Mouse (Mus musculus) thymus, postnatal 4 days (tissue): Measurements from ENCODE around the gene Slc48a1.

ENCODE experiments used
- DNase-seq: peaks from one replicate; pipeline ENCODE4 v3.0.0; 2021

Gene Slc48a1

DNA sequence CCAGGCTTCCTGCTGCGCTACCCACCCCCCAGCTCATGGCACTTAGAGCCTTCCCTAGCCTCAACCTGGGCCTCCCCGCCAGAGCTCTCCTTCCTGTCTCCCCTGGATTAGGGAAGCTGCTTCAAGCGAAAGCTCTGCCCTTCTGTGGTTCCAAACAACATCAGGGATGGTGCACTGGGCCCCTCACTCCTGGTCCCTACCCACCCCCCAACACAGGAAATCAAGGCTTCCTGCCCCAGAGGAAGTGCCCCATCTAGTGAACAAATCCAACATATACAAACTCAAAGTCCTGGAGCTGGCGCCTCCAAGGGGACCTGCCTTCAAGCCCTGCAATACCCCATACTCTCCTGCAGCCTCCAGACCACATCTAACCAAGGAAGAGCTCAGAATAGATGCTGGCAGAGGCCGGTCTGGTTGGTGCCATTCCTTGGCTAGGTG is 50.6 kb downstream of the Slc48a1 start:
- DNase-seq = peak; percentile 63

DNA sequence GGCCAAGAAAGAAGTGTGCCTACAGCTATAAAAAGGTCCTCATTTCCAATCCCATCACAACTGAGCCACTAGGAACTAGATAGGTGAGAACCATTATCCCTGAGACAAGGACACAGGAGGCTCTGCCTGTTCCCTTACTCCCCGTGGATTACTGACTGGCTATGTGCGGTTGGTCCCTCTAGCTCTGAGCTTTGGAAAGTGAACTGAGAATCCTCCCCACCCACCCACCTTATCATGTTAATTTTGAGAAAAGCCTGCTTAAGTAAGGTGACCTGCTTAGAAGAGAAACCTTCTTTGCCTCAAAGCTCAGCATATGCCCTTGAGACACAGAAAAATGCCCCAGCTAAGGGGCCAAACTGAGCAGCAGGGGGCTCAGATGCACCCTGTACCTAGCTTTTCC is 51.1 kb downstream of the Slc48a1 start:
- no peak for DNase-seq

DNA sequence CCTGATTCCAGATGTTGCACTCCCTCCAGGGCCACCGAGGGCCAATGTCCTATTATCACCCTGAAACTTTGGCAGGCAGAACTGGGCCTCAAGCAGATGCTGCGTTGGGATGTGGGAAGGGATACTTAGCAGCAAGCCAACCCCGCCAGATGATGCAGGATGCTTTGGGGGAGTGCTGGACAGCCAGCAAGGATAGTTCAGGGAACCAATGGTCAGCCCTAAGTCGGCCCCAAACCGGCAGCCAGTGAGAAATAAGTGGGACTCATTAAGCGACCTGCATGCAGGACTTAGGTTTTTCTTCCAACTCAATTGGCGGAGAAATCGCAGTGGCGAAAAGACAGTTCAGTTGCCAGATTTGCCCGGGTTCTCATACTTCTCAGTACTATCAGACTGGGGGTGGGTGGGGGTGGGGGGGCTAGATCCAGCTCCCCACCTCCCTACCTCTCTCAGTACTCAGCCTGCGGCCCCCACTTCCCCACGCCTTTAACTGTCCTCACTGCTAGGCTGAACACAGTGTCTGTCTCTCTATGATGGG is 52.0 kb downstream of the Slc48a1 start:
- peak; percentile 42 for DNase-seq

DNA sequence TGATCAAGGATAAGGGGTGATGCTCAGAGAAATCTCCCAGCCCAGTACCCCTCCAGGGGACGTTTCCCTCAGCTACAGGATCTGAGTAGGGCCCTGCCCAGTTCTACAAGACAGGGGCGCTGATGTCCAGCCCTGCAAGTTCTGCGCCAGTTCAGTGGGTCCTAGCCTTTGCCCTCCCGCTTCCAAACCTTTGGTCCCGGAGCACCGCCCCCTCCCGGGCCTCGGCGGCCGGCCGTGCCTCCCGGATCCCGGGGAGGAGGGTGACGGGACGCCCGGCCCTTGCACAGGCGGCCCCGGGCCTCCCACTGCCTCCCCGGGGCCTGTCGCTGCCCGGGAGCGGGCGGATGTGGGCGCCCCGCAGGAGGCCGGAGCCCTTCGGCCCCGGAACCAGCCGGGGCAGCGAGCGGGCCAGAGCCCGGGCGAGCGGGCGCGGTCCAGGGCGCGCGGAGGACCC is 52.5 kb downstream of the Slc48a1 start:
- DNase-seq = peak; percentile 71

DNA sequence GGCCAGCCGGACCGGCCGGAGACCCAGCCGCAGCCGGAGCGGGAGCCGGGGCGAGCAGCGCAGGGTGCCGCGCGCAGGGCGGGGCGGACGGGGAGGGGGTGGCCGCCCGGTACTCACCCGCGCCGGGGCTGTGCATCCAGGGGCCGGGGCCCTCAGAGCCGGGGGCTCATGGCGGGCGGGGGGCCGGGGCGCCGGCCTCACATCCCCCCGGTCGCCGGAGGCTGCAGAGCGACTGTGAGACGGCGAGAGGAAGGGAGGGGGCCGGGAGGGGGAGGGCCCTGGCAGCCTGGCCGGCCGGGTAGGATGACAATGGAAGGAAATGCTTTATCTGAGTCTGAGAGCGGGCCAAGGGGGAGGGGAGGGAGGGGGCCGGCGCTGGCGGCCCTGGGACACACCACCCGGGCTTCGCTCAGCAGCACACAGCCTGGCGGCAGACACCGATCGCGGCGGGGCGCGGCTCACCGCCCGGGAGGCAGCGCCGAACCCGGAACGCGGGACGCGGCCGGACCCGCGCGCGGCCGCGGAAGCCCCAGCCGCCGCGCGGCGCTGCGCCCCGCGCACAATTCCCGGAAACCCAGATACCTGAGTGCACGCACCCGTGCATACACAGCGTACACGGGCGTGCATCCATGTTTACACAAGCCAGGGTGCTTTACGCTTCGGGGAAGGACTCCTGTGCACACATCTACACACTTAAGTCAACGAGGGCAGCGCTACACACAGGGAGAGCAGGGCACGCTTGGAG is 53.1 kb downstream of the Slc48a1 start:
- peak; percentile 76 for DNase-seq

DNA sequence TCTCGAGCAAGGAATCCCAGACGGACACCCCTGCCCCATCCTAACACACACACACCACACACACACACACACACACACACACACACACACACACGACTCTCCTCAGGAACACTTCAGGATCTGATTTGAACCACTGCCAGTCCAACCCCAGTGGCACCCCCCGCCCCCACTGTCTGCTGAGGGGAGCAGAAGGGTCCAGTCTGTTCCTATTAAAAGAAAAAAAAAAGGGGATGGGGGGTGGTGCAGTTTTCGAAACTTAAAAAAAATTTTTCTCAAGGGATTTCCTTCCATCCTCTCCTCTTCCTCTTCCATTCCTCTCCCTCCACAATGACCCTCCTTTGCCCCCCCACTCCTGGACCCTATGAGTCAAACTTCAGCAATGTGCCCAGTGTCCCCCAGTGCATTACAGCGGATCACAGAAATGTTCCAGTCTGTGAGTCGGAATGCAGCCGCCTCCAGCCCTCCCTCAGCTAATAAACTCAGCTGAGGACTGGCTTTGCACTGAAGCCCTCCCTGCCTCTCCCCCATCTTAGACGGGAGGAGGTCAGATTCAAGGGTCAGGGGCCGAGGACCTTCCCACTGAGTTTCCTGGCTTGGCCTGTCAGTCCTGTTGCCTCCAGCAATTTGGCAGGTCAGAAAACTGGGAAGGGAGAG is 53.8 kb downstream of the Slc48a1 start:
- peak; percentile 66 for DNase-seq

DNA sequence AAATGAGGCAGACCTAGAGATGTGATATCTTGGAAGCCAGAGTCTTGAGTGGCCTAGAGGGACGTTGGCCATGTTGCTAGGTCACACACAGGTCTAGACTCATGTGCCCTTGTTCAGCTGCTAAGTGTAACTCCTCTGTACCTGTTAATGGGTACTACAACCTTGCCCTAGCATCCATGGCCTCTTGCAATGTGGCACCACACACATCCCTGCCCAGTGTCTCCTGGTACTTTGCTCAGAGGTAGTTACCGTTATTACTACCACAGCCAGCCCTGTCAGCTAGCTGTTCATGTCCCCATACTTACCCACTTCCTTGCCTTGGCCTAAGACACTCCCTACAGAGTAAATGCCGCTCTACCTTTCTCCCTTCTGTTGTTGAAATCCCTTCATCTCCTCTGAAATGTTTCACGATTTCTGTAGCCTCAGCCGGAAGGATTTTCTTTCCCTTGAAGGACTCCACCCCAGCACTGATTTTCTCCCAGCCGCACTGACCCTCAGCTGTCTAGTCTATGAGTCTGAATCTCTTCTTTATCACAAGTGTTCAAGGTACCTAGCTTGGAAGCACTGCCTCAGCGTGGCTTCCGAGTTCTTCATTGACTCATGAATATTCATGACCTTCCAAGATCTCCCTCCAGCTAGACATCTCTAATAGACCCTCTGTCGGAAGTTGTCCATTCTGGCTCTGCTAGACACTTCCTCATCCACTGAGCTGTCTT is 54.6 kb downstream of the Slc48a1 start:
- peak; percentile 44 for DNase-seq

DNA sequence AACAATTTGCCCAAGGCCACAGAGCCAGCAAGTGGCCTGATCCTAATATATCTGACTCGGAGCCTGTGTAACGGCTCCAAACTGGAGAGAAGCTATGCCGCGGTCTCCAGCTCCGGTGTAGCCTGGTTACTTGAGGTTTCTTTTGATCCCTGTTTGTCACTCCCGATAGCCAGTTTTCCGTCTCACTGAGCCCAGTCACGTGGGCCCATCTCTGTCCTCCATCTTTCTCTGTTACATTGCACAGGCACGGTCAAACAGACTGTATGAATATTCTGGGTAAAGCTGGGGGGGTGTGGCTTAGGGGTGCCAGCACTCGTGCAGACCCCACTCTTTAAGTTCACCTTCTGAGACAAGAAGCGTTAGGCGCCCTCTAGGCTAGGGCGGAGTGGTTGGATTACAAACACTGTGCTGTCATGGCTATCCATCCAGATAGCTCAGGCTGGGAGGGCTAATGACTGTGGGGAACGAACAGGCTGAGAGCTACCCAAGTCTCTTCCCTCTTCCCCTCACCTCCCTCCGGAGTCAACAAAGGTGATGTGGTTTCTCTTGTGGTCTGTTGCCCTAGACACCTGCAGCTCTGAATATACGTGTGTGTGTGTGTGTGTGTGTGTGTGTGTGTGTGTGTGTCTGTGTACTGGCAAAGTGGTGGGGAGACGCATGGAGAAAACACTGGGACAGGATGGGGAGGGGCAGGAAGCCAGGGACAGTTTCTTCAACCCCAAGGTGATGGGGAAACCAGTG is 58.0 kb downstream of the Slc48a1 start:
- peak; percentile 73 for DNase-seq

DNA sequence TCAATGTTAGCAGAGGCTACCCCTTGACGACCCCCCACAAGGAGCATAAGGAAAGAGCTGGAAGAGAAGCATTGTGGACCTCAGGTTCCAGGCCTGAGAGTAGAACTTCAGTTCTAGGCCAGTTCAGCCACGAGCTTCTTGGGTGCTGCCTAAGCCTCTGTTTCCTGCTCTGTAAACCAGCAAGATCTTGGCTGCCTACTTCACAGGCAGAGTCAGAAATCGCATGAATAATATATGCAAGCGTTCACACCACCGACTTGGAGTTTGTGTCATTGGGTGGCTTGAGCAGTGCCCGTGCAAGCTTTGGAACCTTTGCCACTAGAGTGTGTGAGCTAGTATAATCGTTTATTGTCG is 58.6 kb downstream of the Slc48a1 start:
- no peak for DNase-seq

DNA sequence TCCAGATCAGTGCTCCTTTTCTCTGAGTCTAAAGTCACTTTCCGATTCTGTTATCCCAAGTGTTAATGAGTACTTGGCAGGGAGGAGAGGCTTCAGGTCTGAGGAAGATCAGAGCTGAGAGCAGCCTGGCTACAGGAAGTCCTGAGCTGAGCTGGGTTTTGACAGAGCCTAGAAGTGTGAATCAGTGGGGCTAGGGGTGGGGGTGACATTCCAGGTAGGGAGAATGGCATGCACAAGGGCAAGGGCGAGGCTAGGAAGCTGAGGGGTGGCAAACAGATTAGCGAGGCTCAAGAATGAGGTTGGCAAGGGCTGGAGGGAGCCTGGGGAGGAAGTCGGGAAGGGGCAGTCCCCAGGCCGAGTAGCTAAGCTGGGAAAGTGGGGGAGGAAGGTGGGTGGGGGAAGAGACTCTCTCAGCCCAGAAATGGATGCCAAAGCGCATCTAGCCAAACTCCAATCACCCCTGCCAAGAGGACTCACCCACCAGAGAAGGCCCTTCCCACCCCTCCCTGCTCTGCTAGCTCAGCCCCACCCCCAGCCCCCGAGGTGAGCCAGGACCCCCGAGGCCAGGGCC is 59.3 kb downstream of the Slc48a1 start:
- peak; percentile 60 for DNase-seq

DNA sequence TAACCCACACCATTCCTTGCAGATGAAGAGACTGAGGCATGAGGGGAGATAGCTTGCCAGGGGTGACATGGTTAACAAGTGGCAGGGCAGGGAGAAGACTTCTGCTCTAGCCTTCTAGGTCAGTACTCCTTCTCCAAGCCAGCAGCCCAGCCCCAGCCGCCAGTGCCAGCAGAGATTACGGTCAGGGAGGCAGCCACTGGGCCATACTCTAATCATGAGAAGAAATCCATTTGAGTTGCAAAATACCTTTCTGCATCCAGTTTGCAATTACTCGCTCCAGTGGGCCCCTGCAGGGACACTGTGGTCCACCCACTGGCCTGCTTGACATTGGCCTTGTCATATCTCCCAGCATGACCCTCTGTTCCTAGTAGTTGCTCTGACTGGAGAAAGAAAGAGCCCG is 60.1 kb downstream of the Slc48a1 start:
- DNase-seq = peak; percentile 39

DNA sequence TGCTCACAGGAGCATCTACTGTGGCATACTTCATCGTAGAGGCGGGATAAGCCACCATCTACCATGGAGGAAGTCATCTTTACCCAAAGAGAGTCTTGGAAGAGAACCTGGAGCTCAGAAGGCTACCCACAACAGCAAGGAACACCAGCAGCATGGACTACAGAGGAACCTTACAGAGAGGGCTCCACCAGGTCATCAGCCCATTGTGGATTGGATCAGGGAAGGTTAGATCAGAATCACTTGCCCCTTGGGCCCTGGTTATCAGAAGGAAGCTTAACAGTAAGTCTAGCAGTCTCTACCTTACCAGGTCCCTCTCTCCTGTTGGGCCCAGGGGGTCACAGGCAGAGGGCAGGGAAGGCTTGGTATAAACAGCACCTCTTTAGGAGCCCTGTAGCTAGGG is 60.7 kb downstream of the Slc48a1 start:
- DNase-seq = no peak

DNA sequence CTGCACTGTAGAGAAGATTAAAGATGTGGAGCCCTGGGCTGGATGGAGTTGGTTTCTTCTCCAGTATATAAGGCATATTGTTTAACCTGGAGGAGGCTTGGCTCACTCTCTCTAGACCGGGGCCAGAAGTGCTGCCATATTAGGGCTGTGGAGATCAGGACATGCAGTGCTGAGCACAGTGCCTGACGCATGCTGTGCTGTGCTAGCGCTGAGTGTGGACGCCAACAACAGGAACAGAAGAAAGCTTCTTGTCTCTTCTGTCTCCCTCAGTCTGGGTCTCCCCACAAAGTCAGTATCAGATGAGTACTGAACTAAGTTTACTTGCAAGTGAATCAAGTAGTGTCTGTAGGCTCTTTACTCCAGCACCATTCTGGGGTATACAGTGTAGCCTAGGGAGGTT is 61.2 kb downstream of the Slc48a1 start:
- peak; percentile 40 for DNase-seq

DNA sequence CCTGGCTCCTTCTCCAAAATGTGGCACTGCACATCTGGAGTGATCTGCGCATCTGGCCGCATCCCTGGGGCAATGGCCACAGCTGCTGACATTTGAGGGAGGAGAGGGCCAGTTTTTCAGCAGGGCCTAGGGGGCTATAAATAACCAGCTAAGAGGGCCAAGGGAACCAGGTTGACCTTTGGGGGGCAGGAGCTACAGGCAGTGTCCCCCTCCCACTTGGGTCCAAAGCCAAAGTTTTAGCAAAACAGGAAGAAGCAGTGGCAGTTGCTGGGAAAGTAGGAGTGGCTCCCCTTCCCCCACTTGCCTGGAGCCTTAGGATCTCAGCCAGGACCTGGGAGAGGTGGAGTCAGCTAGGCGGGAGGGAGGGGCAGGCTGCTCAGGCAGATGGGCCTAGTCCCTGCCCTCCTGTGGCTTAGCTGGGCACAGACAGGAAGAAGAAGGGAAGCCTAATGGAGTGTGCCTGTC is 61.7 kb downstream of the Slc48a1 start:
- peak; percentile 51 for DNase-seq

DNA sequence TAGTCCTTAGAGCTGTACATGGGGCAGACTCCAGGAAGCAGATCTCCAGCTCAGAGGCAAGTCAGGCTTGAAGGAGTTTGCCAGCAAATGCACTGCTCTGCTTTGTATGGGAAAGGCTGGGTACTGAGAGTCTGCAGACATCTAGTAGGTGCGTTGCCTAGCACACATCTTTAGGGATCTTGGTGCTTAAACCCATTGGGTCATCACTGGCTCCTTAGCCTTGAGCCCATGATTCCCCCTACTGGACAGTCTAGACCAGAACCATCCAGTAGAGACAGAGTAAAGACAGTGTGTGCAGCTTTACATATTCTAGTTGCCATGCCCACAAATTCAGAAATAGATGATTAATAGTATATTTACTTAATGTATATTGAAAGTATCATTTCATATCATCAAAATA is 62.5 kb downstream of the Slc48a1 start:
- DNase-seq = no peak

DNA sequence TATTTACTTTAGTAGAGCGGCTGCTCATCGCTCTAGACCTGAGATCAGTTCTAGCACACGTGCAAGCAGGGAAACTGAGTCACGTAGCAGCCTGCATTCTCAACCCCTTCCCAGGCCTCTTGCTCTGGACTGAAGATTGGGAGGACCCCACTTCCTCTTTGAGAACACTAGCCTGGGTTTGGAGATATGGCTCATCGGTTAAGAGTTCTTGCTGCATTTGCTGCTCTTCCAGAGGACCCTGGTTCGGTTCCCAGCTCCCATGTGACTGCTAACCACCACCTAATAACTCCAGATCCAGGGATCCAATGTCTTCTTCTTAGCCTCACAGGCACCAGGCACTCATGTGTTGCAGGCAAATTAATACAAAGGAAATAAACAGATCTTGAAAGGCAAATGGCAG is 63.1 kb downstream of the Slc48a1 start:
- DNase-seq = no peak

DNA sequence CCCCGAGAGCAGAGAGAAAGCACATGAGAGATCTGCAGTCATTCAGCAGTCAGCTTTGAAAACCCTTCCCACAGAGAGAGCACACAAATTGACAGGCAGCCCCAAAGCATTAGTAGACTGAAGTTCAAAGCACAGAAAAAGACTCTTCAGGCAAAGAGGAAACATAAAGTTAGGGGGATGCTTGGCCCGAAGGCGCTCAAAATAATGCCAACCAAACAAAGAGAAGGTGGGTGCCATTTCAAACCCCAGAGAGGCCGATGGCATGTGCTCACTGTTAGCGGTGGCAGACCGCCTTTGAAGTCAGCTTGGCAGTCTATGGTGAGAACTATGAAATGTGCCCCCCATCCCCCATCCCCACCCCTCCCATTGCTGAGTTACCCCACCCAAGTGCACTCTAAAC is 63.7 kb downstream of the Slc48a1 start:
- DNase-seq = peak; percentile 73
